Mouse (Mus musculus) erythroblast, embryonic 14.5 days (primary cell): Measurements from ENCODE around the gene Aida.

ENCODE experiments used
- GATA1 ChIP-seq: IDR thresholded peaks from 2 replicates; pipeline ENCODE4 v1.6.1; 2012; ENCODE audit warnings: low read length, inconsistent platforms, mixed read lengths
- TAL1 ChIP-seq: IDR thresholded peaks from 3 replicates; pipeline ENCODE4 v1.6.1; 2012; ENCODE audit warnings: low read length, inconsistent platforms, mixed read lengths

GRCm38 (mm10) chr1:183275763-183276162, 20.6 kb upstream of the Aida start:
- TF ChIP-seq TAL1, result no peak
- no peak for TF ChIP-seq GATA1
